Mouse (Mus musculus) testis, postnatal 10 days (tissue): Measurements from ENCODE around the gene Gm15293.
"Not testable (repeated sequence)": the region's sequence is repeated elsewhere in the genome, so short reads cannot be mapped to it uniquely, and the experiment has no call there.

Experiments used
- DNase-seq: peaks from one replicate; pipeline ENCODE4 v3.0.0; 2021; ENCODE audit warnings: low spot score

The Gm15293 gene

GRCm38 (mm10) chr8:21201261-21201660 lies at the start of gene Gm15293:
Gene Gm15293 (plus strand): TSS chr8:21201561.
- DNase-seq = not testable (repeated sequence)

- not testable (repeated sequence) for DNase-seq
Observed at GRCm38 (mm10) chr8:21161977-21162376, 39.4 kb upstream of the Gm15293 start, which contains the start of gene Defa22. Gene Defa22 (plus strand): TSS chr8:21162277.

DNA sequence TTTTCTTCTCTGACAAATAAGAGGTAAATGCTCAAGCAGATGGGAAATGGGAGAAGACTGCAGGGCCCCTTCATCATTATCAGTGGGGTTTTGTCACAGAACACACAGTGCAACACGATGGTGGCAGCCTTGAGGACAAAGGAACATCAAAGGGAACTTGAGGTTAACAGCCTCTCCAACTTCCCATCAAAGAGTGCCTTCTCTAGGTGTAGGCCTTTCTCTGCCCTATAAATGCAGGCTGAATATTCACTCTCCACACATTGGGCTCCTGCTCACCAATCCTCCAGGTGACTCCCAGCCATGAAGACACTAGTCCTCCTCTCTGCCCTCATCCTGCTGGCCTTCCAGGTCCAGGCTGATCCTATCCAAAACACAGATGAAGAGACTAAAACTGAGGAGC lies 10.0 kb upstream of the Gm15293 start, which contains the start of gene Defa31:
Gene Defa31, plus strand, starts transcription at position 301 of the 400 bp plus-strand sequence.
- not testable (repeated sequence) for DNase-seq
